Mouse (Mus musculus) MEL (cell line): ENCODE results near the gene Marveld2. TPM values are rescaled to one million over a fixed set of nuclear protein-coding genes. Genes with fewer than 3 reads are reported as not detected.

Experiments
- DNase-seq: peaks from one replicate; pipeline ENCODE4 v3.0.0; 2011; ENCODE audit warnings: low read depth, low spot score
- H3K27ac ChIP-seq: 2 replicates; pipeline ENCODE4 v1.5.1; 2012; ENCODE audit warnings: low read depth, mild to moderate bottlenecking, control low read depth, low read length, moderate library complexity; ENCODE audit not compliant: control insufficient read depth
- H3K27me3 ChIP-seq, 2 experiments: fragments of 150-350 bp in 1 of 2; sonication (generic) in 1 of 2; 2 replicates each; pipeline ENCODE4 v1.6.1; 2012; ENCODE audit warnings: low read length in 2 of 2, mild to moderate bottlenecking in 2 of 2, improper control_type of control experiment in 1 of 2, moderate library complexity in 1 of 2; ENCODE audit not compliant: insufficient read depth in 2 of 2, control insufficient read depth in 1 of 2
- H3K36me3 ChIP-seq, 2 experiments: 2 replicates each; pipeline ENCODE4 v1.6.1; 2012 to 2014; ENCODE audit warnings: low read length in 2 of 2, improper control_type of control experiment in 1 of 2, inconsistent platforms in 1 of 2, mild to moderate bottlenecking in 1 of 2; ENCODE audit not compliant: insufficient read depth in 2 of 2, control insufficient read depth in 1 of 2
- H3K4me1 ChIP-seq, 2 experiments: fragments of 150-350 bp in 1 of 2; sonication (generic) in 1 of 2; 2 replicates each; pipeline ENCODE4 v1.6.1; 2012; ENCODE audit warnings: low read length in 2 of 2, improper control_type of control experiment in 1 of 2, mild to moderate bottlenecking in 1 of 2; ENCODE audit not compliant: insufficient read depth in 2 of 2, control insufficient read depth in 1 of 2
- H3K4me3 ChIP-seq, 2 experiments: fragments of 150-350 bp in 1 of 2; sonication (generic) in 1 of 2; 2 replicates each; pipeline ENCODE4 v1.5.1; 2012; ENCODE audit warnings: low read depth in 2 of 2, low read length in 2 of 2, mild to moderate bottlenecking in 2 of 2, moderate library complexity in 2 of 2, control low read depth in 1 of 2, improper control_type of control experiment in 1 of 2; ENCODE audit not compliant: control insufficient read depth in 1 of 2, insufficient read depth in 1 of 2
- H3K79me2 ChIP-seq: 2 replicates; pipeline ENCODE4 v1.6.1; 2012; ENCODE audit warnings: mild to moderate bottlenecking, low read length, moderate library complexity; ENCODE audit not compliant: control insufficient read depth, poor library complexity, insufficient read depth
- H3K9ac ChIP-seq: 2 replicates; pipeline ENCODE4 v1.6.1; 2012; ENCODE audit warnings: low read depth, mild to moderate bottlenecking, control low read depth, low read length, moderate library complexity; ENCODE audit not compliant: control insufficient read depth, poor library complexity, severe bottlenecking
- H3K9me3 ChIP-seq: fragments of 150-350 bp; sonication (generic); replicated peaks from 2 replicates; pipeline ENCODE4 v1.6.1; 2012; ENCODE audit warnings: mild to moderate bottlenecking, low read length, improper control_type of control experiment, moderate library complexity; ENCODE audit not compliant: insufficient read depth
- CHD1 ChIP-seq: IDR thresholded peaks from 2 replicates; pipeline ENCODE4 v1.6.1; 2012; ENCODE audit warnings: low read depth, mild to moderate bottlenecking, inconsistent platforms, low read length, improper control_type of control experiment
- CHD2 ChIP-seq: IDR thresholded peaks from 2 replicates; pipeline ENCODE4 v1.6.1; 2011; ENCODE audit warnings: low read length, improper control_type of control experiment
- CTCF ChIP-seq, 3 experiments: IDR thresholded peaks in 2 of 3; conservative IDR thresholded peaks in 1 of 3; 2 replicates each; pipeline ENCODE4 v1.5.1; 2011 to 2012; ENCODE audit warnings: low read length in 3 of 3, low read depth in 2 of 3, mild to moderate bottlenecking in 2 of 3, improper control_type of control experiment in 1 of 3, inconsistent platforms in 1 of 3, mixed read lengths in 1 of 3, moderate library complexity in 1 of 3; ENCODE audit not compliant: control insufficient read depth in 1 of 3, insufficient read depth in 1 of 3, poor library complexity in 1 of 3, severe bottlenecking in 1 of 3
- E2F4 ChIP-seq: IDR thresholded peaks from 2 replicates; pipeline ENCODE4 v1.6.1; 2011; ENCODE audit warnings: low read depth, low read length, improper control_type of control experiment, borderline replicate concordance
- GATA1 ChIP-seq: IDR thresholded peaks from 2 replicates; pipeline ENCODE4 v1.6.1; 2011; ENCODE audit warnings: low read depth, low read length, improper control_type of control experiment
- JUND ChIP-seq: IDR thresholded peaks from 2 replicates; pipeline ENCODE4 v1.6.1; 2011; ENCODE audit warnings: low read depth, mild to moderate bottlenecking, improper control_type of control experiment, low read length
- MAFK ChIP-seq: IDR thresholded peaks from 2 replicates; pipeline ENCODE4 v1.6.1; 2011; ENCODE audit warnings: low read depth, mild to moderate bottlenecking, low read length, improper control_type of control experiment, borderline replicate concordance
- MAX ChIP-seq: IDR thresholded peaks from 2 replicates; pipeline ENCODE4 v1.6.1; 2011; ENCODE audit warnings: low read length, improper control_type of control experiment
- MAZ ChIP-seq: IDR thresholded peaks from 2 replicates; pipeline ENCODE4 v1.6.1; 2012; ENCODE audit warnings: low read depth, mild to moderate bottlenecking, inconsistent platforms, low read length, improper control_type of control experiment
- MEF2A ChIP-seq: IDR thresholded peaks from 2 replicates; pipeline ENCODE4 v1.6.1; 2014; ENCODE audit warnings: low read depth, mild to moderate bottlenecking, inconsistent platforms, low read length, improper control_type of control experiment; ENCODE audit not compliant: poor library complexity, insufficient replicate concordance, severe bottlenecking; ENCODE audit errors: extremely low read depth
- MYC ChIP-seq: IDR thresholded peaks from 2 replicates; pipeline ENCODE4 v1.6.1; 2011; ENCODE audit warnings: low read depth, mild to moderate bottlenecking, low read length, improper control_type of control experiment, moderate library complexity
- NRF1 ChIP-seq: IDR thresholded peaks from 2 replicates; pipeline ENCODE4 v1.6.1; 2014; ENCODE audit warnings: low read depth, mild to moderate bottlenecking, inconsistent platforms, low read length, improper control_type of control experiment, moderate library complexity; ENCODE audit not compliant: poor library complexity, insufficient read depth, severe bottlenecking
- POLR2A ChIP-seq, 2 experiments: IDR thresholded peaks; 2 replicates each; pipeline ENCODE4 v1.6.1; 2011 to 2012; ENCODE audit warnings: low read length in 2 of 2, mild to moderate bottlenecking in 2 of 2, control low read depth in 1 of 2, improper control_type of control experiment in 1 of 2, low read depth in 1 of 2, moderate library complexity in 1 of 2; ENCODE audit not compliant: control insufficient read depth in 1 of 2, insufficient read depth in 1 of 2, poor library complexity in 1 of 2
- POLR2AphosphoS2 ChIP-seq: IDR thresholded peaks from 2 replicates; pipeline ENCODE4 v1.6.1; 2011; ENCODE audit warnings: low read length, improper control_type of control experiment
- POLR2AphosphoS5 ChIP-seq: IDR thresholded peaks from 2 replicates; pipeline ENCODE4 v1.6.1; 2012; ENCODE audit warnings: low read depth, borderline replicate concordance, mild to moderate bottlenecking, inconsistent platforms, low read length, moderate library complexity, mixed read lengths
- RAD21 ChIP-seq: IDR thresholded peaks from 2 replicates; pipeline ENCODE4 v1.6.1; 2011; ENCODE audit warnings: mild to moderate bottlenecking, low read depth, low read length, improper control_type of control experiment
- SIN3A ChIP-seq: IDR thresholded peaks from 2 replicates; pipeline ENCODE4 v1.6.1; 2012; ENCODE audit warnings: low read length, improper control_type of control experiment, inconsistent platforms
- SMC3 ChIP-seq: IDR thresholded peaks from 2 replicates; pipeline ENCODE4 v1.6.1; 2011; ENCODE audit warnings: low read depth, low read length, improper control_type of control experiment
- TBP ChIP-seq: IDR thresholded peaks from 2 replicates; pipeline ENCODE4 v1.8.0; 2011; ENCODE audit warnings: low read depth, low read length, improper control_type of control experiment
- TCF12 ChIP-seq: IDR thresholded peaks from 2 replicates; pipeline ENCODE4 v1.6.1; 2014; ENCODE audit warnings: low read depth, mild to moderate bottlenecking, inconsistent platforms, low read length, improper control_type of control experiment, moderate library complexity
- USF1 ChIP-seq: IDR thresholded peaks from 2 replicates; pipeline ENCODE4 v1.6.1; 2014; ENCODE audit warnings: low read depth, mild to moderate bottlenecking, inconsistent platforms, low read length, improper control_type of control experiment, moderate library complexity
- USF2 ChIP-seq, 2 experiments: IDR thresholded peaks; 2 replicates each; pipeline ENCODE4 v1.6.1; 2011 to 2012; ENCODE audit warnings: improper control_type of control experiment in 2 of 2, low read length in 2 of 2, borderline replicate concordance in 1 of 2, inconsistent platforms in 1 of 2, low read depth in 1 of 2, mild to moderate bottlenecking in 1 of 2; ENCODE audit not compliant: insufficient read depth in 1 of 2
- ZC3H11A ChIP-seq: IDR thresholded peaks from 2 replicates; pipeline ENCODE4 v1.6.1; 2012; ENCODE audit warnings: low read depth, mild to moderate bottlenecking, inconsistent platforms, low read length, improper control_type of control experiment
- ZKSCAN1 ChIP-seq: IDR thresholded peaks from 2 replicates; pipeline ENCODE4 v1.6.1; 2012; ENCODE audit warnings: low read depth, mild to moderate bottlenecking, inconsistent platforms, low read length, improper control_type of control experiment, moderate library complexity
- ZNF384 ChIP-seq: IDR thresholded peaks from 2 replicates; pipeline ENCODE4 v1.6.1; 2012; ENCODE audit warnings: low read depth, mild to moderate bottlenecking, inconsistent platforms, low read length, improper control_type of control experiment
- polyA plus RNA-seq, 2 experiments: library from polyadenylated mRNA; stranded (reverse) in 1 of 2; unstranded in 1 of 2; fragments of >175 nt in 1 of 2; fragments of >200 nt in 1 of 2; gene quantifications; 2 replicates each; pipeline versions ENCODE4 v1.2.1 to v1.2.4; 2012; ENCODE audit warnings: low replicate concordance in 2 of 2, low read depth in 1 of 2; ENCODE audit not compliant: insufficient read length in 2 of 2, insufficient read depth in 1 of 2, missing spikeins in 1 of 2
- total RNA-seq: library from RNA; depleted of rRNA; stranded (reverse); fragments of 300-350 nt; gene quantifications from 2 replicates; pipeline ENCODE4 v1.2.3, GENCODE M21; 2012

Marveld2 gene
- total and polyA plus RNA-seq, 3 experiments: not detected

DNA sequence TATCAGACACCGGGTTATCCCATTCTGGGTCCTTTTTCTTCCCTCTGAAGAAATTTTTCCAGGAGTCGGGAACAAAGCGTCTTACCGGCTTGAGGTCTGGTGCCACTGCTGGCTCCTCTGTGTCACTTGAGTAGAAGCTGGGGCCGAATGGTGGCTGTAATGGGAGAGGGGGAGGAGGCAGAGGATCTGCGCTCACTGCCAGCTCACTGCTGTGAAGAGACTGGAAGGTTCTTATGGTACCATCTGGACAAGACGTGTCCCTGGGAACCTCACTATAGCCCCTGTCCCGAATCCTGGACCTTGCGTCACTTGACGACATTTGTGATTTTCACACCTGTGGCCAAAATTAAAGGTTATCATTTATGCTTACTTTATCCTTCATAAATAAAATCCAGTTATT is 4.5 kb downstream of the Marveld2 start (continued):
- TF ChIP-seq TCF12 (no peak), ZKSCAN1 (no peak), USF2 (IDR thresholded peaks at IDR 0.05; ENCODE audit: borderline replicate concordance in 1 of 2, insufficient read depth in 1 of 2, low read depth in 1 of 2, low read length in 2 of 2) (no peak)

DNA sequence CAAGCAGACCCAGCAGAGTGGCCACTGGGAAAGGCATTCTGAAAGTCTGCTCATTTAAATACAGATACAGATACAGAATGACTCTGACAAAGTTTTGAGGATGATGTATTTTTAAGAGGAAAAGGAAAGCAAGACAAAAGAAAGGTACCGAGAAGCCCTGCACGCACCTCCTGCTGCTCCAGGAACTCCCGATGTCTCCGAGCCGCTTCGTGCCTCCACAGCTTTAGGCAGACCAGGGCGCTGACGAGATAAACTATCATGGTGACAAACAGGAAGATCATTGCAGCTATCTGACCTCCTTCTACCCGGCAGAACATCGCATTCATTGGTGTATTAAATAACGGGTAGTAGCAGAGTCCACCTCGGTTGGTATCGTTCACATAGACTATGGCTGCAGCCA is 5.5 kb downstream of the Marveld2 start:
- Histone ChIP-seq H3K36me3 (no peaks in the 10 kb centered on the region; a peak in 1 of 4 replicates), H3K9ac (no peak overlapping the region)

DNA sequence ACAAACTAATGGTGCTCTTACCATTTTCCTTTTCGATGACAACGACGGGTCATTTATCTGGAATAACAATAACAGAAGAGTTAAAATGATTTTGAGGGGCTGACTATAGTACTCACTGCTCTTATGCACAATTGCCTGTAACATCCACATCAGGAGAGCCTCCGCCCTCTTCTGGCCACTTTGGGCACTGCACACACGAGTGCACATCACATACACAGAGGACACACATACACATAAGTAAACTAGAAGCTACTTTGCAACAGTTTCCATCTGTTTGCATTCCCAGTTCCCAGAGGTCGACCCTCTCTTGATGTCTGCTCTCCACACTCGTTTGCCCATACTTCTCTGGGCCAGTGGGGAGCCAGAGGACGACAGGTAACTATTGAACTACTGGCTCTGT is 9.0 kb downstream of the Marveld2 start:
- Histone ChIP-seq H3K9me3 (no peaks in the 10 kb centered on the region), H3K4me1 (no peaks in the 10 kb centered on the region)
- TF ChIP-seq MAX (no peak), POLR2AphosphoS2 (no peak), CHD2 (no peak), POLR2A (IDR thresholded peaks at IDR 0.05; ENCODE audit: control insufficient read depth in 1 of 2, insufficient read depth in 1 of 2, low read depth in 1 of 2, low read length in 2 of 2, poor library complexity in 1 of 2) (no peak), ZNF384 (no peak), TBP (no peak), MYC (no peak), MAFK (no peak), USF1 (no peak), MEF2A (no peak), SIN3A (no peak), NRF1 (no peak), SMC3 (peak; percentile 37; the same call in 1 of the 2 replicates), CHD1 (no peak), MAZ (no peak), POLR2AphosphoS5 (no peak), E2F4 (no peak), JUND (no peak), GATA1 (no peak), RAD21 (peak; percentile 20), CTCF (IDR thresholded peaks at IDR 0.05 in 2 of 3, conservative IDR thresholded peaks at IDR 0.05 in 1 of 3; ENCODE audit: control insufficient read depth in 1 of 3, insufficient read depth in 1 of 3, low read depth in 2 of 3, low read length in 3 of 3, poor library complexity in 1 of 3, severe bottlenecking in 1 of 3) (peak; percentile 41 to 52 (median 43)), ZC3H11A (no peak)
- TF ChIP-seq, all 39 proteins: peak for 3
- no peaks in the 10 kb centered on the region for H3K36me3 ChIP-seq
- no peaks in the 10 kb centered on the region for H3K79me2 ChIP-seq
- DNase-seq: peak; percentile 41
- H3K27me3 ChIP-seq: no peaks in the 10 kb centered on the region
- no peak overlapping the region for H3K27ac ChIP-seq
- H3K4me3 ChIP-seq: no peak overlapping the region
- H3K9ac ChIP-seq: no peak overlapping the region

More for the DNA sequence above, 5.5 kb downstream of the Marveld2 start:
- TF ChIP-seq CHD2: no peak
- no peak for TF ChIP-seq E2F4
- Histone ChIP-seq H3K4me1 (no peaks in the 10 kb centered on the region), H3K27ac (no peak overlapping the region), H3K4me3 (no peak overlapping the region), H3K9me3 (no peaks in the 10 kb centered on the region), H3K79me2 (no peaks in the 10 kb centered on the region), H3K27me3 (no peaks in the 10 kb centered on the region)
- no peak for DNase-seq
